Mouse (Mus musculus) layer of hippocampus, postnatal 36 days (tissue): Measurements from ENCODE around the gene Cyp2s1. TPM values are rescaled to one million over a fixed set of nuclear protein-coding genes. Genes with fewer than 3 reads are reported as not detected.
A peak's percentile ranks its signal among the peaks of the same experiment; 100 is the strongest.

Experiments
- DNase-seq, 2 experiments: peaks; one replicate each; pipeline ENCODE4 v3.0.0; 2022
- total RNA-seq, 2 experiments: library from RNA; stranded (reverse); gene quantifications; 2 replicates each; pipeline ENCODE4 v1.2.3; 2021

Gene Cyp2s1
- total RNA-seq, result 1 to 10 TPM; 1.8 to 2.3 TPM

DNA sequence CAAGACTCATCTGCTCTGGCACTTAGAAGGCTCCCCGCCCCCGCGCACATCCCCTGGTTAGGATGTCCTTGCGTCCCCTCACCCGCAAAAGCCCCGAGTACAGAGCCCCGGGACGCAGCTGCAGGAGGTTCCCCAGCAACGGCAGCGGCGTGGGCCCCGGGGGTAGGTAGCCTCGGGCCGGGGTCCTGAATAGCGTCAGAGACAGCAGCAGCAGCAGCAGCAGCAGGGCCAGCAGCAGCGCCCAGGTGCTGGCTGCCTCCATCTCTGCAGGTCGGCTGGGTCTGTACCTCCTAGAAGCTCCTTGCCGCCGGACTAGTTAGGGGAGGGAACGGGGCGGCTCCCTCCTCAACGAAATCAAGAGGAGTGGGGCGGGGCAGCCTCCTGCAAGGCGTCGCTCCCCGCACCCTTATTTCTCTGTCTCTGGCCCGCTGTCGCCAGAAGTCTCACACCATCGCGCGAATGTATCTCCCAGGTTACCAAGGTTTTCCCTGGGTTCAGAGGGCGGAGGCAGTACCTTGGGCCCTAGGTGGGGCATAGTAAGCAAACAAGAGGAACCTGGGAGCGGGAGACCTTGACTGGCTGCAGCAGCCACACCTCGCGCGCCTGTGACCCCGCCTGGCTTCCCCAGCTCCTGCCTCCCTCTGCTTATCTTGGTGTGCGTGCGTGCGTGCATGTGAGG is at the start of gene Cyp2s1:
Cyp2s1 (minus strand) TSS at position 673 of the 679 bp plus-strand sequence.
- no peak for DNase-seq

DNA sequence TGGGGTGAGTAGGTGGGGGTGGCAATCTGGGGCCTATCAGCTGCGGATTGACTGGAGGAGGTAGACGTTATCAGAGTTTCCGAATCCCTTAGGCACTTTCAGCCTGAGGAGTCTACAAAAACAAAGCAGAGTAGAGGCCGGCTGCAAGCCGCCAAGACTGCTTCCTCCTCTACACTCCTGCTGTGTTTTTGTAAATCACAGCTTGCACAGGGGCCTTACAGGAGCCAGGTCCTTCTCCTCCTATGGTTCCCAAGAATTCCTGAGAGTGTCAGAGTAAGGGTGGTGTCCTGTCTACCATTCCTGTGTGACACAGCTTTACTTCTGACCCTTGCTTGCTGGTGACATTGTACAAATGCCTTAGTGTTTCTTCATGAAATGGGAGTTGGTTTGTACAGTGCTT is 48.1 kb upstream of the Cyp2s1 start:
- DNase-seq, result no peak

GRCm38 (mm10) chr7:25863756-25864155 is 47.0 kb upstream of the Cyp2s1 start:
- DNase-seq, result no peak

GRCm38 (mm10) chr7:25862365-25862764 is 45.7 kb upstream of the Cyp2s1 start:
- no peak for DNase-seq

- no peak for DNase-seq
Observed at GRCm38 (mm10) chr7:25859962-25860870, 43.5 kb upstream of the Cyp2s1 start.

DNA sequence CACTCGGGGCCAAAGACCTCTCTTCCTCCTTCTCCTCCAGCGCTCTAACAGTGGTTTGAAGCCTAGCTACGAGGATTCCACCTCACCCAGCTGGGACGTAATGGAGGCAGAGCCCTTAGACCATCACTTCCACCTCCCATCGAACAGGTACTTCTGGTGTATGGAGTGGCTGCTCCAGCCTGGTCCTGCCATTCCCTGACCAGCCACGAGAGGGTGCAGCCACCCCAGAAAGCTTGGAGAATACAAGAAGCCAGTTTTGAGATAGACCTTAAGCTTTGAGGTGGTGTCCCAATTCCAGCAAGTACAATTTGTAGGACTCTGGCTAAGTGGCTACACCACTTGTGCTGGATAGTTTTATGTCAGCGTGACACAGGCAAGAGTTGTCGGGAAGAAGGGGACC is 38.4 kb upstream of the Cyp2s1 start:
- DNase-seq, result peak; percentile 39 to 48

- no peak for DNase-seq
Observed at GRCm38 (mm10) chr7:25848444-25848812, 31.7 kb upstream of the Cyp2s1 start.

DNA sequence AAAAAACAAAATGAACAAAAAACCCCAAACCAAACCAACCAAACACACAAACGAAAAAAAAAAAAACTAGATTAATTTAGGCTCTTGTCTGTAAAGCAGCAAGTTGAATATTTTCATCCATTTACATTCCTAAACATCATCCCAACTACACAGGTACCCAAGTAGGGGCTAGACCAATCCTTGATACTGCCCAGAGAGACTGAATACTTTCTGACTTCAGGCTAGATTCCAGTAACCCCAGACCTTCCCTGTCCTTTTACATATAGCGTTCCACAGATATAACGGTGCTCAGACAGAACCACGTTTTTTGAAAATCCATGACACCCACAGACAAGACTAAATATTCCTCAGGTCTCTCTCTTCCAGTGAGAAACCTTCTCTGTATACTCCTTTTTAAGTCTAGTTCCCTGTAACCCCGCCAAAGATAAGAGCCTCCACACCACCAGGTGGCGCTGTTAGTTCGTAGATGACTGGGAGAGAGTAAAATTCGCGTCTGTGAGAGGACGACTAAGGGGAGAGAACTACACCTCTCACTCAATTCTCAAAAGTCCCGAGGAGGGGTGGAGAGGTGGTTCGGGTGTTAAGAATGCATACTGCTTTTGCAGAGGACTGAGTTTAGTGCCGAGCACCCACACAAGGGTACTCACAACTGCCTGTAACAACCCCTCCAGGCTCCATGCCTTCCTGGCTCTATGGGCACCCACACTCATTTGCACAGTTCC is 31.2 kb upstream of the Cyp2s1 start:
- DNase-seq, result peak; percentile 81 to 84

GRCm38 (mm10) chr7:25844885-25845284 is 28.2 kb upstream of the Cyp2s1 start:
- DNase-seq, result no peak

GRCm38 (mm10) chr7:25844423-25844822 is 27.7 kb upstream of the Cyp2s1 start:
- DNase-seq, result no peak

DNA sequence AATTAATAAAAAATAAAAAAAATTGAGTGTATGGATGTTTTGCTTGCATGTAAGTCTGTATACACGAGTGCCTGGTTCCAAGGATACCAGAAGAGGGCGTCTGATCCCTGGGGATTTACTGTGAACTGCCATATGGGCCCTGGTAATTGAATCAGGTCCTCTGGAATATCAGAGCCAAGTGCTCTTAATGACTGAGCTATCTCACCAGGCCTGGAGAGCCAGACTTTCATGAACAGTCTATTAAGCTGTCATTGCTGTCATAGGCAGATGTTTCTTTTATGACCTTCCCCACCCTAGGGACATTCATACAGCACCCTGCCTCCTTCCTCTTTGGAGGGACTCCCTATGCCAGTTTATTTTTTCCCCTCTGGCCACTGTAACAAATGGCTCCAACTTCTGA is 26.8 kb upstream of the Cyp2s1 start:
- no peak for DNase-seq

DNA sequence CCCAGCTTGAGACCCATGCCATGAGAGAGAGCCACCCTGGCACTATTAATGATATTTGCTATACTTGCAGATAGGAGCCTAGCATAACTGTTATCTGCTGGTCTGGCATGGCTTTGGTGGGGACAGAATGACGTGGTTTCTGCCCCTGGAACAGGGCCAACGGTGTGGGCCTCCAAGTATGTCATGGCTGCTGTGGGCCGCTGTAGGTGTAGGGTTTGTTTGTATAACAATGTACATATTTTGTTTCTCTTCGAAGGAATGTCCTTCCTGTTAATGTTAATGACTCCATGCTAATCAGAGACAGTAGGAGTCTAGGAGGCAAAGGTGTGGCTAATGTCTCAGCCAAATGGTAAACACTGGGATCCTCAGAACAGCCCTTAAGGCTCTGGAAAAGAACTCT is 24.2 kb upstream of the Cyp2s1 start:
- DNase-seq, result no peak

- no peak for DNase-seq
Observed at GRCm38 (mm10) chr7:25835188-25835891, 18.6 kb upstream of the Cyp2s1 start.

DNA sequence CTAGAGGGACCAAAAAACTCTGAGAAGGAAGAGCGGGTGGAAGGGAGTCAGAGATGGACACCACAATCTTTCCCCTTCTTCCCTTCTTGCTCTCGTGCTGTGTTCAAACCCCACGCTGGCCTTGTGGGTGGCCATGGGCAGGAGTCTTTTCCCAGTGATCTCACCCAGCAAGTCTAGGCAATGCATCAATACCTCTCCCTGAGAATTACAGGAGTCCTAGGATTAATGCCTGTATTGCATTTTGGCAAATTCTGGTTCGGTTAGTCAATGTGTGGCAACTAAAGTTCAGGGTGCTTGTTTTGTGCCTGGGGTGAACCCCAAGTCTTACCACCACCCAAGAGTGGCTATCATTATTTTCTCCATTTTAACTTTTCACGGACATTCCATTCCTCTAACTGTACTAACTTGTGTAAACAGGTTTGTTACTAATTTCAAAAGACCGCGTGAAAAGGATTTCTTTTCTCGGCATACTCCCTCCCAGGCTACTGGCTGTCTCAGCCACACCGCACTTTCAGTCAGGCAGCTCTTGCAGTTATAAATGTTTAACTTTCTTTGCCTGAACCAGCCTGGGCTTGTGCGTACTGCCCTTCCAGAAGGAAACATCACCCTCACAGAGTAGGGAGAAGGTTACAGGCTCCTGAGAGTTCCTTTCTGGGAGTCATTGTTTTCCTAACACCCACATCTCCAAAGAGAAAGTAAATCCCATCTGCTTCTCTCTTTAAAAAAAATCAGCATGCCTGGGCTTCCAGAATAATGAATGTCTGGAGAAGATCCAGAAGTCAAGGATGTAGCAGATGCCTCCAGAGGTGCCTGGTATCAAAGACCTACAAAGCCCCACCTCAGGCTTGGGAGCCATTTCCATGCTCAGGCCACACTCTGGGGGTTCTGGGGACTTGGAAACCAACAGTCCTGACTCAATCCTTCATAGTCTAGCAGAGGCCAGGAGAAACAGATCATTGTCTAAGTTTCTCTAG is 15.1 kb upstream of the Cyp2s1 start:
- DNase-seq, result no peak

DNA sequence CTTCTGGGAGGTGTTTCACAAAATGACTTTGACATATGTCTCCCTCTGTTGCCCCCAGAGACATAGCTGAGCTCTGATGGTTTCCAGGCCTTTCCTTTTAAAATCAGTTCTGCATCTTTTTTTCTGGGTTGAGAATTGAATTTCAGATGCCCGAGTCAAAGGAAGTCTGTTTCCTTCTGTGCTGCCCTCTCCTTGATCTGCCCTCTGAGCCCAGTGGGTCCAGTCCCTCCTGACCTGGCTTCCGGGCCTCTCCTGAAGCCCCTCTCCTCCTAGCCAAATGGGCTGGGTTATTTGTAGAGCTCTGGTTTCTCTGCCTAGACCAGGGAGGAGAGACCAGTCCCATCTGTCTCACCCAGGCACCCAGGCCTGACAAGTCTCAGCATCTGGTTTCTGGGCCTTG is 13.5 kb upstream of the Cyp2s1 start:
- no peak for DNase-seq

DNA sequence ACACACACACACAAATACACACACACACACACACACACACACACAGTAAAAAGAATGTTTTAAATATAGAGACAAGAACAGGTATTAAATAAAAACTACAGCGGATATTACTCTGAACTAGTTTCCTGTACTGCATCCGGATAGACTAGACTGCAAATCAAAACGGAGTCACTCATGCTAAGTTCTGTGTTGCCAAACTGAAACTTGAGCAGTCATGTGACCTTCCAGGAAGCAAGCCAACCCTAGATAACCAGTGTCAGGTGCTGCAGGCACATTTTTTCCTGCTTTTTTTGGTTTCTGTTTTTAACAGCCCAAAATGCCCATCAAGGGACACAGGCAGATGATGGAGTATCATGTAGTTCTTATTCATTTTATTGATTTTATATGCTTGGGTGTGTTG is 10.5 kb upstream of the Cyp2s1 start:
- no peak for DNase-seq

DNA sequence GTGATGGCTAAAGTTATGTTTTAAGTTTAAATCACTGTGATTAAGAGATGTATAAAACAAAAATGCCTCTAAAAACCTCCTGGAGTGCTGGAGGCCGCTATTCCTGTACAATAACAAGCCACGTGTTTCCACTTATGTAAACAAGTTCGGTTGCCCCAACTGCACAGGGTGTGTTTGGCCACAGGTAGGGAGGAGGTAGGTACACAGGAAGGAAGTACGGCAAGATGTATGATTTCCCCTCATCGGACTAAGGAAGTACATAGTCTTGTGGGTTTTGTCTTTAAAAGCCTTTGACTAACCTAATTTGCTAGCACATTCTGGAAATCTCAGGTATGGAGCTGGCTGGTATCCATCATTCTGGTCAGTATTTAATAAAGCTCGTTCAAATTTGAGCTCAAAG is 9.3 kb upstream of the Cyp2s1 start:
- DNase-seq, result no peak

DNA sequence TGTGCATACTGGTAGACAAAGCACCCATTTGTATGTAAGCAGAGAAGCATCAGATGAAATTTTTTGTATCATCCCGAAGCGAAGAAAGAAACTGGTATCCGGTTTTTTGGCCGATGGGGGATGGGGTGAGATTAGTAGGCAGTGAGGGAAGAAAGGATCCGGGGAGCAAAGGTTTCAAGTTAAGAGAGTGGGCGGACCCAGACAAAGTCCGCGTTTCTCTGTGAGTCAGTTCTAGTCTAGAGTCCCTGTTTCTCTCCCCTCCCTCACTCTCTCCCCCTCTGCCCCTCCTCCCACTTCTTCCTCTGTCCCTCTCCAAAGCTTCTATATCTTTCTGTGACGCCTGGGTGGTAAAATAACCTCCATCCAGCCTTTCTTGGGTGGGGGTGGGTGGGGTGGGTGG is 8.3 kb upstream of the Cyp2s1 start:
- no peak for DNase-seq

DNA sequence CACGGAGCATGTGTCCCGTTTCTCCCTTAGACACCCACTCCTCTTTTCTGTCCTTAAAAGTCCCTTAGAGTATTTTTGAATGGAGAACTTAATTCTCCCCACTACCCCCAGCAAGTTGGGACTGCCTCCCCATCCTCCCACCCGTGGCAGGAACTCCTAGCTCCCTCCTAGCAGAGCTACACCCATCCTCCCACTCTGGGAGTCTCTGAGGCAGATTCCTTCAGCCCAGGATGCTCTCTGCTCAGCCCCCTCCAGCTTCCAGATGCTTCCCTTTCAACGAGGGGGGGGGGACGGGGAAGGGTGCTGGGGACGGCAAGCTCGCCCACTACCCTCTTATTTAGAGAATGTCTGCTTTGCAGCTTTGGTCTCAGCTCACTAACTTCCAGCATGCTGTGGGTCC is 1.1 kb downstream of the Cyp2s1 start:
- no peak for DNase-seq

DNA sequence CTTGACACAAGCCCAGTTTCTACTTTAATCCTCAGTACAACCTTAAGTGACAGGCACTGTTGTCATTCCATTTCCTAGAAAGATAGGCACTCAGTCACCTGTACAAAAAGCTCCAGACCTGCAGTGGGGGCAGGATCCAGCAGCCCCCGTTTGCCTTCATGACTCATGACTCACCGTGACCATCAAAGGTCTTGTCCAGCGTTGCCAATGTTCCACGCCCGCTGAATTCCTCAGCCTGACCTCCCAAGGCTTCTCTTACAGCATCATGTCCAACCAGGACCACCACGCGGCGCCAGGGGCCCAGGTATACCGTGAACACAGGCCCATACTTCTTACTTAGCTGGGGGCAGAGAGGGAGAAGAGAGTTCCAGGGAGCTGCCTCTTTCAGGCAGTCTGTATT is 2.0 kb downstream of the Cyp2s1 start:
- no peak for DNase-seq

- no peak for DNase-seq
Observed at GRCm38 (mm10) chr7:25812195-25812594, 4.5 kb downstream of the Cyp2s1 start.
